Mouse (Mus musculus): Measurements from ENCODE around the gene Rap1gds1. TPM values are rescaled to one million over a fixed set of nuclear protein-coding genes. Genes with fewer than 3 reads are reported as not detected.

Rap1gds1 gene
- total RNA-seq, 2 experiments from 2014 or later = 33.7 to 41.3 TPM

- DNase-seq (ENCODE audit: low spot score in 2 of 2) = no peak
Observed at GRCm38 (mm10) chr3:138881725-138882347, 193.2 kb downstream of the Rap1gds1 start.

GRCm38 (mm10) chr3:138880999-138881724 is 193.8 kb downstream of the Rap1gds1 start:
- DNase-seq (ENCODE audit: low spot score in 2 of 2) = no peak

GRCm38 (mm10) chr3:138877741-138878140 is 197.3 kb downstream of the Rap1gds1 start:
- DNase-seq (ENCODE audit: low spot score in 2 of 2) = no peak

- DNase-seq (ENCODE audit: low spot score in 2 of 2) = no peak
Observed at GRCm38 (mm10) chr3:138876931-138877361, 198.1 kb downstream of the Rap1gds1 start.

- DNase-seq (ENCODE audit: low spot score in 2 of 2) = no peak
Observed at GRCm38 (mm10) chr3:138876418-138876817, 198.6 kb downstream of the Rap1gds1 start.

- DNase-seq (ENCODE audit: low spot score in 2 of 2) = no peak
Observed at GRCm38 (mm10) chr3:138875936-138876335, 199.1 kb downstream of the Rap1gds1 start.

Other genes starting within 250 kb of the Rap1gds1 start
- gene Stpg2, start 130.5 kb upstream of the Rap1gds1 start, total RNA-seq (2021) = not detected

All from gastrocnemius, postnatal 4 days (tissue).